Comparison of ENCODE assay signal across 25 mouse cellular contexts in the genomic region with DNA sequence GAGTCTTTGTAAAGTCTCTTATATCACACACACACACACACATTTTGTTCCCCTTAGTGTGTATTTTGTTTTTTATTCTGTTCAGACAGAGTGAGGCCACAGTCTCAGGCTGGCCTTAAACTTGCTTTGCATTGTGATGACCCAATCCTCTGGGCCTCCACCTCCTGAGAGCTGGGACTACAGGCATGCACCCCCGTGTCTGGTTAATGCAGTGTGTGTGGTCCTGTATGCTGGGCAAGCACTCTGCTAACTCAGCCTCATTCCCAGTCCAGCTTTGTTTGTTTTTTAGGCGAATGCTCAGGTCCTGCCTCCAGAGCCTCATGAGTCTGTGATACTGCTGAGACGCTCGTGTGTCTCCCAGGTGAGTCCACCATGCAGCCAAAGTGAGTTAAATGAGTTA. TPM values are rescaled to one million over a fixed set of nuclear protein-coding genes. Genes with fewer than 3 reads are reported as not detected.
DNase-seq lines count a peak whose midpoint lies in the region; ATAC-seq lines count a peak whose summit lies in the region.
"Had no signal": no experiment of that assay in that cellular context is flagged by ENCODE, and none has a peak within 500 bp of the region (broad histone marks: within the 10 kb centered on the region; RNA-seq: fewer than 3 reads in every experiment).

No protein-coding gene starts in this region.

- DNase-seq in midbrain, embryonic 14.5 days = no peak
- DNase-seq in yolk sac, embryonic 10.5 days (ENCODE audit: low spot score) = peak; percentile 31
- DNase-seq in heart, postnatal 14 days = no peak
- DNase-seq: adrenal gland, postnatal 36 days; cerebellum, adult 9-10 months; gastrocnemius, postnatal 36 days; liver; liver, postnatal 0 days; lung, postnatal 36 days; right cerebral cortex, postnatal 14 days; thymus, adult 2 months had no signal

- H3K4me2 ChIP-seq in hindbrain, embryonic 15.5 days = no peak overlapping the region
- no peak overlapping the region for H3K4me2 ChIP-seq in hindbrain, embryonic 13.5 days
- H3K4me2 ChIP-seq in midbrain, embryonic 13.5 days (replicated peaks) = no peak overlapping the region
- H3K4me2 ChIP-seq in midbrain, embryonic 14.5 days (ENCODE audit: low read length) = no peak overlapping the region
- H3K4me2 ChIP-seq in embryonic facial prominence, embryonic 12.5 days (replicated peaks) = no peak overlapping the region
- H3K4me2 ChIP-seq: stomach, embryonic 15.5 days had no signal

- H3K9me3 ChIP-seq in hindbrain, embryonic 15.5 days = no peaks in the 10 kb centered on the region
- no peaks in the 10 kb centered on the region for H3K9me3 ChIP-seq in hindbrain, embryonic 13.5 days
- no peaks in the 10 kb centered on the region for H3K9me3 ChIP-seq in midbrain, embryonic 13.5 days
- no peaks in the 10 kb centered on the region for H3K9me3 ChIP-seq in midbrain, embryonic 14.5 days (ENCODE audit: control insufficient read depth, low read length)
- no peaks in the 10 kb centered on the region for H3K9me3 ChIP-seq in embryonic facial prominence, embryonic 12.5 days
- H3K9me3 ChIP-seq: midbrain, embryonic 10.5 days; stomach, embryonic 15.5 days had no signal

- no peak overlapping the region for H3K4me3 ChIP-seq in hindbrain, embryonic 15.5 days
- no peak overlapping the region for H3K4me3 ChIP-seq in hindbrain, embryonic 13.5 days
- no peak overlapping the region for H3K4me3 ChIP-seq in midbrain, embryonic 13.5 days (replicated peaks)
- H3K4me3 ChIP-seq in midbrain, embryonic 14.5 days (replicated peaks; ENCODE audit: low read depth, low read length) = no peak overlapping the region
- no peak overlapping the region for H3K4me3 ChIP-seq in embryonic facial prominence, embryonic 12.5 days
- H3K4me3 ChIP-seq: midbrain, embryonic 10.5 days; stomach, embryonic 15.5 days had no signal

- H3K9ac ChIP-seq in hindbrain, embryonic 15.5 days = no peak overlapping the region
- H3K9ac ChIP-seq in hindbrain, embryonic 13.5 days = no peak overlapping the region
- H3K9ac ChIP-seq in midbrain, embryonic 13.5 days (replicated peaks) = no peak overlapping the region
- no peak overlapping the region for H3K9ac ChIP-seq in midbrain, embryonic 14.5 days (replicated peaks; ENCODE audit: low read length)
- no peak overlapping the region for H3K9ac ChIP-seq in embryonic facial prominence, embryonic 12.5 days
- H3K9ac ChIP-seq: liver, postnatal 0 days; stomach, embryonic 15.5 days had no signal

- no peak overlapping the region for H3K27ac ChIP-seq in hindbrain, embryonic 15.5 days (replicated peaks)
- no peak overlapping the region for H3K27ac ChIP-seq in hindbrain, embryonic 13.5 days
- no peak overlapping the region for H3K27ac ChIP-seq in midbrain, embryonic 13.5 days
- no peak overlapping the region for H3K27ac ChIP-seq in midbrain, embryonic 14.5 days (replicated peaks; ENCODE audit: low read depth, low read length)
- no peak overlapping the region for H3K27ac ChIP-seq in embryonic facial prominence, embryonic 12.5 days
- H3K27ac ChIP-seq: midbrain, embryonic 10.5 days; stomach, embryonic 15.5 days had no signal

- H3K36me3 ChIP-seq in hindbrain, embryonic 15.5 days = no peaks in the 10 kb centered on the region
- no peaks in the 10 kb centered on the region for H3K36me3 ChIP-seq in hindbrain, embryonic 13.5 days
- no peaks in the 10 kb centered on the region for H3K36me3 ChIP-seq in midbrain, embryonic 13.5 days
- no peaks in the 10 kb centered on the region for H3K36me3 ChIP-seq in midbrain, embryonic 14.5 days (ENCODE audit: control insufficient read depth, insufficient read depth, low read length)
- H3K36me3 ChIP-seq in embryonic facial prominence, embryonic 12.5 days = no peaks in the 10 kb centered on the region
- H3K36me3 ChIP-seq: midbrain, embryonic 10.5 days; stomach, embryonic 15.5 days had no signal

- intact Hi-C loops in heart, postnatal 14 days (cut with DNase I) = no loop called here

- H3K4me1 ChIP-seq in hindbrain, embryonic 15.5 days (replicated peaks) = peaks cover 30% of the 10 kb centered on the region
- peaks cover 21% of the 10 kb centered on the region for H3K4me1 ChIP-seq in hindbrain, embryonic 13.5 days (replicated peaks)
- H3K4me1 ChIP-seq in midbrain, embryonic 13.5 days (replicated peaks) = peaks cover 17% of the 10 kb centered on the region
- no peaks in the 10 kb centered on the region for H3K4me1 ChIP-seq in midbrain, embryonic 14.5 days (ENCODE audit: control insufficient read depth, insufficient read depth, low read length)
- H3K4me1 ChIP-seq in embryonic facial prominence, embryonic 12.5 days = peaks cover 15% of the 10 kb centered on the region

- peak; percentile 17; the same call in 1 of the 2 replicates for ATAC-seq in hindbrain, embryonic 15.5 days (ENCODE audit: low FRiP score, low read depth)
- ATAC-seq in hindbrain, embryonic 13.5 days (ENCODE audit: low FRiP score) = no peak
- 0 out of 2 replicates have a peak, but pooled peaks have one; percentile 43 for ATAC-seq in midbrain, embryonic 13.5 days
- no peak for ATAC-seq in midbrain, embryonic 14.5 days (ENCODE audit: low FRiP score, low TSS enrichment)
- ATAC-seq in embryonic facial prominence, embryonic 12.5 days (ENCODE audit: insufficient number of reproducible peaks, insufficient read depth, low FRiP score, low TSS enrichment) = 0 out of 2 replicates have a peak, but pooled peaks have one; percentile 29
- ATAC-seq: activated CD4-positive, CD25-positive, alpha-beta regulatory T cell, adult 4 months; liver, postnatal 0 days; Patski had no signal

- WGBS in hindbrain, embryonic 15.5 days = 33% methylated on average over 4 of the region's 4 CpGs
- 29% methylated on average over 4 of the region's 4 CpGs for WGBS in hindbrain, embryonic 13.5 days
- WGBS in midbrain, embryonic 13.5 days = 34% methylated on average over 4 of the region's 4 CpGs
- WGBS in midbrain, embryonic 14.5 days = 43% methylated on average over 4 of the region's 4 CpGs
- 16% methylated on average over 4 of the region's 4 CpGs for WGBS in embryonic facial prominence, embryonic 12.5 days

- no peaks in the 10 kb centered on the region for H3K27me3 ChIP-seq in hindbrain, embryonic 15.5 days
- H3K27me3 ChIP-seq in hindbrain, embryonic 13.5 days = no peaks in the 10 kb centered on the region
- no peaks in the 10 kb centered on the region for H3K27me3 ChIP-seq in midbrain, embryonic 13.5 days
- no peaks in the 10 kb centered on the region for H3K27me3 ChIP-seq in midbrain, embryonic 14.5 days (ENCODE audit: control insufficient read depth, insufficient read depth, low read length)
- H3K27me3 ChIP-seq in embryonic facial prominence, embryonic 12.5 days = no peaks in the 10 kb centered on the region
- H3K27me3 ChIP-seq: stomach, embryonic 15.5 days had no signal

RNA-seq across cellular contexts. Expression of a gene that starts 51.1 kb away (rescaled TPM):
- 0.10 and 0.14 TPM in 2 replicates for polyA plus RNA-seq in hindbrain, embryonic 15.5 days (2015; fragmentation: Nextera tagmentation; extraction: Ambion mirVana)
- polyA plus RNA-seq in hindbrain, embryonic 13.5 days (2015; fragmentation: Nextera tagmentation; extraction: Ambion mirVana) = 0.12 TPM in 1 of 2 replicates, not detected in the other
- 0.10 and 0.17 TPM in 2 replicates for polyA plus RNA-seq in midbrain, embryonic 13.5 days (2015; fragmentation: Nextera tagmentation; extraction: Ambion mirVana)
- 0.09 and 0.22 TPM in 2 replicates for polyA plus RNA-seq in midbrain, embryonic 14.5 days (2014; fragmentation: Nextera tagmentation; extraction: Ambion mirVana)
- not detected in 2 replicates for polyA plus RNA-seq in embryonic facial prominence, embryonic 12.5 days (2016; fragmentation: Nextera tagmentation; extraction: Ambion mirVana)
- total RNA-seq in heart, postnatal 14 days (2021) = not detected
- total RNA-seq: adrenal gland, postnatal 36 days; gastrocnemius, postnatal 36 days; layer of hippocampus, postnatal 14 days; left cerebral cortex, postnatal 10 days had no signal
- polyA plus RNA-seq: heart, postnatal 0 days; liver, postnatal 0 days; midbrain, embryonic 10.5 days; neural tube, embryonic 11.5 days; spleen, adult 2 months; stomach, embryonic 15.5 days had no signal

RNA-seq across cellular contexts. Expression of a gene that starts 51.8 kb away (rescaled TPM):
- polyA plus RNA-seq in hindbrain, embryonic 15.5 days (2015; fragmentation: Nextera tagmentation; extraction: Ambion mirVana) = 113 and 130 TPM in 2 replicates
- 133 and 148 TPM in 2 replicates for polyA plus RNA-seq in hindbrain, embryonic 13.5 days (2015; fragmentation: Nextera tagmentation; extraction: Ambion mirVana)
- 127 and 147 TPM in 2 replicates for polyA plus RNA-seq in midbrain, embryonic 13.5 days (2015; fragmentation: Nextera tagmentation; extraction: Ambion mirVana)
- 142 and 163 TPM in 2 replicates for polyA plus RNA-seq in midbrain, embryonic 14.5 days (2014; fragmentation: Nextera tagmentation; extraction: Ambion mirVana)
- 95.7 and 99.3 TPM in 2 replicates for polyA plus RNA-seq in embryonic facial prominence, embryonic 12.5 days (2016; fragmentation: Nextera tagmentation; extraction: Ambion mirVana)
- 10 to 100 TPM in 1 of 2 experiments, 1 to 10 TPM in 1; 8.5 to 12.0 TPM for total RNA-seq in heart, postnatal 14 days (2021)

RNA-seq across cellular contexts. Expression of a gene that starts 53.8 kb away (rescaled TPM):
- polyA plus RNA-seq in hindbrain, embryonic 15.5 days (2015; fragmentation: Nextera tagmentation; extraction: Ambion mirVana) = 0.10 and 0.14 TPM in 2 replicates
- polyA plus RNA-seq in hindbrain, embryonic 13.5 days (2015; fragmentation: Nextera tagmentation; extraction: Ambion mirVana) = not detected in 2 replicates
- not detected in 2 replicates for polyA plus RNA-seq in midbrain, embryonic 13.5 days (2015; fragmentation: Nextera tagmentation; extraction: Ambion mirVana)
- not detected in 2 replicates for polyA plus RNA-seq in midbrain, embryonic 14.5 days (2014; fragmentation: Nextera tagmentation; extraction: Ambion mirVana)
- not detected in 2 replicates for polyA plus RNA-seq in embryonic facial prominence, embryonic 12.5 days (2016; fragmentation: Nextera tagmentation; extraction: Ambion mirVana)
- total RNA-seq in heart, postnatal 14 days (2021) = not detected
- total RNA-seq: adrenal gland, postnatal 36 days; gastrocnemius, postnatal 36 days; layer of hippocampus, postnatal 14 days; left cerebral cortex, postnatal 10 days had no signal
- polyA plus RNA-seq: activated CD4-positive, CD25-positive, alpha-beta regulatory T cell, adult 4 months; cortical plate, adult 2 months; heart, postnatal 0 days; liver, postnatal 0 days; midbrain, embryonic 10.5 days; neural tube, embryonic 11.5 days; Patski; spleen, adult 2 months; stomach, embryonic 15.5 days; thymus, adult 2 months had no signal

Comparison
In these comparisons a context has a peak if more than half of its experiments do, and no peak if none do; other contexts are left out.
1. ATAC-seq: peak in hindbrain, embryonic 15.5 days (single experiment), midbrain, embryonic 13.5 days (single experiment) and embryonic facial prominence, embryonic 12.5 days (single experiment); none in hindbrain, embryonic 13.5 days (single experiment) and midbrain, embryonic 14.5 days (single experiment).